Mouse (Mus musculus): ENCODE data around the gene Gm17334. TPM values are rescaled to one million over a fixed set of nuclear protein-coding genes. Genes with fewer than 3 reads are reported as not detected.
A peak's percentile ranks its signal among the peaks of the same experiment; 100 is the strongest.

Gene Gm17334
- polyA plus RNA-seq, 1 experiment from 2014 or later = not detected

GRCm38 (mm10) chr11:53745260-53745659 lies 27.7 kb downstream of the Gm17334 start:
- Histone ChIP-seq H3K36me3 (no peaks in the 10 kb centered on the region), H3K27ac (replicated peaks) (no peak overlapping the region), H3K27me3 (ENCODE audit: low read depth, poor library complexity, severe bottlenecking) (no peaks in the 10 kb centered on the region), H3K9me3 (replicated peaks) (no peaks in the 10 kb centered on the region), H3K4me1 (peaks cover 24% of the 10 kb centered on the region), H3K4me3 (no peak overlapping the region)
- no peak for DNase-seq (ENCODE audit: low spot score)
- WGBS = 91% methylated on average over 2 of the region's 2 CpGs

- no peaks in the 10 kb centered on the region for H3K9me3 ChIP-seq (replicated peaks)
- no peaks in the 10 kb centered on the region for H3K27me3 ChIP-seq (ENCODE audit: low read depth, poor library complexity, severe bottlenecking)
- DNase-seq (ENCODE audit: low spot score) = no peak
- 13% methylated on average over 5 of the region's 5 CpGs for WGBS
- no peak overlapping the region for H3K27ac ChIP-seq (replicated peaks)
- no peak overlapping the region for H3K4me3 ChIP-seq
- no peaks in the 10 kb centered on the region for H3K36me3 ChIP-seq
- H3K4me1 ChIP-seq = peaks cover 24% of the 10 kb centered on the region
Measured at GRCm38 (mm10) chr11:53742353-53742752, 30.6 kb downstream of the Gm17334 start.

- no peak overlapping the region for H3K27ac ChIP-seq (replicated peaks)
- no peak overlapping the region for H3K4me3 ChIP-seq
- H3K4me1 ChIP-seq = peaks cover 5% of the 10 kb centered on the region
- no peaks in the 10 kb centered on the region for H3K27me3 ChIP-seq (ENCODE audit: low read depth, poor library complexity, severe bottlenecking)
- no peaks in the 10 kb centered on the region for H3K36me3 ChIP-seq
- H3K9me3 ChIP-seq (replicated peaks) = no peaks in the 10 kb centered on the region
- WGBS = 52% methylated on average over 6 of the region's 6 CpGs
- peak; percentile 37 for DNase-seq (ENCODE audit: low spot score)
Measured at GRCm38 (mm10) chr11:53737573-53737946, 35.4 kb downstream of the Gm17334 start.

DNA sequence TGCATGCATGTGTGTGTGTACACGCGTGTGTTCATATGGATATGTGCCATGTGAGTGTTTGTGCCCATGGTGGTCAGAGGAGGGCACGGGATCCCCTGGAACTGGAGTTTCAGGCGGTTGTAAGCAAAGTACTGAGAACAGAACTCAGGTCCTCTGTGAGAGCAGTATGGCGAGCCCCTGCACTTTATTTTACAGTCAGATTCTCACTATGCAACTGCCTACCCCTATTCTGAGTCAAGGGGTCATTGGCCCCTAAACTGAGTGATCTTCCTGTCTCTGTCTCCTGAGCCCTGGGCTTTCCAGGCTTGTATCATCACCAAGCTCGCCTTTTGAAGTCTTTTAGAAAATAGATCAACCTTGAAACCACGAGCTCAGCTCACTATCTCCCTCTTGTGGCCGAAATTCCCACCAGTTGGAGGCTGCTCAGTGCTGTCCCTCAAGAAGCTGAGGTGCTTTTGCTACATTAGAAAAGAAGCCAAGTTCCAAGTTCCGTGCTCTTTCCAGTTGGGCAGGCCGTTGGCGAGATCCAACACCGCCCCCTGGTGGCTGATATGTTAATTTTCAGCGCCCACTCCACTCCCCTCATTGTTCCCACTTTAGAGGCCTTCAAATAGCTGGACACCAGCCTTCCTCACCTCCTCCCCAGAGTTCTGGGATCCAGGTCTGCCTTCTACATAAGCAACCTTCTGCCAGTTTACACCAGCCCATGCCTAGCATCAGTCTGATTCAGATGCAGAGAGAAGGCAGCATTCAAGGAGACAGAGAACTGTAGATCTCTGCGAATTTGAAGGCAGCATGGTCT lies 36.0 kb downstream of the Gm17334 start:
- peak; percentile 73 for DNase-seq (ENCODE audit: low spot score)
- H3K36me3 ChIP-seq = no peaks in the 10 kb centered on the region
- H3K4me1 ChIP-seq = no peaks in the 10 kb centered on the region
- no peaks in the 10 kb centered on the region for H3K27me3 ChIP-seq (ENCODE audit: low read depth, poor library complexity, severe bottlenecking)
- no peak overlapping the region for H3K27ac ChIP-seq (replicated peaks)
- 49% methylated on average over 14 of the region's 14 CpGs for WGBS
- H3K4me3 ChIP-seq = no peak overlapping the region
- H3K9me3 ChIP-seq (replicated peaks) = no peaks in the 10 kb centered on the region

DNA sequence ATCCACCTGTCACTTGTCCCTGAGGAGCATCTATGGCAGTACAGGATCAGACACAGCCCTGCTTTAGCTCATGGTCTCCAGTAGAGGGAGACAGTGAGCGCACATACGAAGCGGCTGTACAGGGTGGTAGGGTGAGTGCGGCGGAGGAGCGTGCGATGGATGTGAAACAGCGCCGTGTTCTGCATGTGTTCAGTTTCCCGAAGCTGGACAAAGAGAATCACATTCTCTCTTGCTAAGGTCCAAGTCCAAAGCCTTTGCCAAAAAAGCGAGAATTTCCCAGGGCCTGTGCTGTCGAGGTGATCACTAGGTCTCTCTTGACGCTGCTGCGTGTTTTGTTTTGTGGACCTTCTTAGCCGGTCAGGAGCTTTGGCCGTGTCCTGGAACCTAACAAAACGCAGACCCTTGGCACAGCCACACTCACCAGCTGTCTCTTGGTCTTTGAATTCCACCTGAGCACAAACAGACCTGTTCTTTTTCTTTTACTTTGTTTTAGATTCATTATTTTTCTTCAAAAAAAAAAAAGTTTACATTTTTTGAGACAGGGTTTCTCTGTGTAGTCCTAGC lies 37.2 kb downstream of the Gm17334 start:
- Histone ChIP-seq H3K36me3 (no peaks in the 10 kb centered on the region), H3K9me3 (replicated peaks) (no peaks in the 10 kb centered on the region), H3K27ac (replicated peaks) (0 out of 2 replicates have a peak overlapping the region, but pooled peaks have one; percentile 42), H3K4me1 (no peaks in the 10 kb centered on the region), H3K27me3 (ENCODE audit: low read depth, poor library complexity, severe bottlenecking) (no peaks in the 10 kb centered on the region), H3K4me3 (peak overlapping the region; percentile 33)
- peak; percentile 73 for DNase-seq (ENCODE audit: low spot score)
- 27% methylated on average over 17 of the region's 17 CpGs for WGBS

GRCm38 (mm10) chr11:53734970-53735681 lies 37.9 kb downstream of the Gm17334 start:
- Histone ChIP-seq H3K4me3 (no peak overlapping the region), H3K36me3 (no peaks in the 10 kb centered on the region), H3K27me3 (ENCODE audit: low read depth, poor library complexity, severe bottlenecking) (no peaks in the 10 kb centered on the region), H3K27ac (replicated peaks) (no peak overlapping the region), H3K4me1 (no peaks in the 10 kb centered on the region), H3K9me3 (replicated peaks) (no peaks in the 10 kb centered on the region)
- DNase-seq (ENCODE audit: low spot score) = no peak
- WGBS = 73% methylated on average over 18 of the region's 18 CpGs

DNA sequence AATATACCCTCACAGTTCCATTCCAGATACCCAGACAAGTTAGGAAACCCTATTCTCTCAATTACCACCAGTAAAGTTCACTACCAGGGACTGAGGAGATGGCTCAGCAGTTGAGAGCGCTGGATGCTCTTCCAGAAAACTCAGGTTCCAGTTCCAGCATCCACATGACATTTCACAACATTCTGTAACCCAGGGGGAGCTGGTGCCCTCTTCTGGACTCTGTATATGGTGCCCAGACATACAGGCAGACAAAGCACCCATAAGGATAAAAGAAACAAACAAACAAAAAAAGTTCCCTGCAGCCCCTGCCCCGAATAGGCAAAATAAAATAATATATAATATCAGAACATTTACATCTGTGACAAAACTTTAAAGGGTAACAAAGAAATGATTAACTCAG lies 38.6 kb downstream of the Gm17334 start:
- Histone ChIP-seq H3K4me1 (no peaks in the 10 kb centered on the region), H3K4me3 (no peak overlapping the region), H3K27me3 (ENCODE audit: low read depth, poor library complexity, severe bottlenecking) (no peaks in the 10 kb centered on the region), H3K36me3 (no peaks in the 10 kb centered on the region), H3K9me3 (replicated peaks) (no peaks in the 10 kb centered on the region), H3K27ac (replicated peaks) (no peak overlapping the region)
- no peak for DNase-seq (ENCODE audit: low spot score)
- WGBS = 84% methylated on average over 2 of the region's 2 CpGs

DNA sequence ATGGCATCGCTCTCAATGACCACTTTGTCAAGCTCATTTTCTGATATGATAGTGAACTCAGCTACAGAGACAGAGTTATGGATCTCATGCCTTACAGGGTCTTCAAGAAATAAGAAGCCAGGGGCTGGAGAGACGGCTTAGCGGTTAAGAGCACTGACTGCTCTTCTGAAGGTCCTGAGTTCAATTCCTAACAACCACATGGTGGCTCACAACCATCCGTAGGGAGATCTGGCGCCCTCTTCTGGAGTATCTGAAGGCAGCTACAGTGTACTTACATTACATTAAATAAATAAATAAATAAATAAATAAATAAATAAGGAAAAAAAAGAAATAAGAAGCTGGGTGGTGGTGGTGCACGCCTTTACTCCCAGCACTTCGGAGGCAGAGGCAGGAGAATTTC lies 39.2 kb downstream of the Gm17334 start:
- no peaks in the 10 kb centered on the region for H3K9me3 ChIP-seq (replicated peaks)
- no peak overlapping the region for H3K27ac ChIP-seq (replicated peaks)
- WGBS = 89% methylated on average over 7 of the region's 7 CpGs
- no peaks in the 10 kb centered on the region for H3K36me3 ChIP-seq
- H3K27me3 ChIP-seq (ENCODE audit: low read depth, poor library complexity, severe bottlenecking) = no peaks in the 10 kb centered on the region
- H3K4me3 ChIP-seq = no peak overlapping the region
- no peaks in the 10 kb centered on the region for H3K4me1 ChIP-seq
- no peak for DNase-seq (ENCODE audit: low spot score)

GRCm38 (mm10) chr11:53732244-53732643 lies 40.7 kb downstream of the Gm17334 start:
- no peak for DNase-seq (ENCODE audit: low spot score)
- H3K36me3 ChIP-seq = no peaks in the 10 kb centered on the region
- no peak overlapping the region for H3K4me3 ChIP-seq
- no peak overlapping the region for H3K27ac ChIP-seq (replicated peaks)
- no peaks in the 10 kb centered on the region for H3K27me3 ChIP-seq (ENCODE audit: low read depth, poor library complexity, severe bottlenecking)
- 93% methylated on average over 8 of the region's 8 CpGs for WGBS
- no peaks in the 10 kb centered on the region for H3K9me3 ChIP-seq (replicated peaks)
- no peaks in the 10 kb centered on the region for H3K4me1 ChIP-seq

- Histone ChIP-seq H3K27me3 (ENCODE audit: low read depth, poor library complexity, severe bottlenecking) (no peaks in the 10 kb centered on the region), H3K4me3 (no peak overlapping the region), H3K9me3 (replicated peaks) (no peaks in the 10 kb centered on the region), H3K36me3 (no peaks in the 10 kb centered on the region), H3K27ac (replicated peaks) (no peak overlapping the region), H3K4me1 (no peaks in the 10 kb centered on the region)
- no peak for DNase-seq (ENCODE audit: low spot score)
- WGBS = 96% methylated on average over 7 of the region's 7 CpGs
Measured at GRCm38 (mm10) chr11:53731457-53731856, 41.5 kb downstream of the Gm17334 start.

Small RNAs within 50 kb of the gene (microRNA-seq; reads per million reads assigned to microRNA genes)
- gene Mir7671 = not detected

Other genes starting within 250 kb of the Gm17334 start
- gene Kif3a, start 205.8 kb downstream of the Gm17334 start, polyA plus RNA-seq (2016; fragmentation: Nextera tagmentation; extraction: Ambion mirVana) = 77.3 and 94.6 TPM in 2 replicates
- gene Il4, start 154.5 kb downstream of the Gm17334 start, polyA plus RNA-seq (2016; fragmentation: Nextera tagmentation; extraction: Ambion mirVana) = 1.0 and 1.3 TPM in 2 replicates
- gene Il13, start 138.5 kb downstream of the Gm17334 start, polyA plus RNA-seq (2016; fragmentation: Nextera tagmentation; extraction: Ambion mirVana) = not detected in 2 replicates
- gene Rad50, start 65.9 kb downstream of the Gm17334 start, polyA plus RNA-seq (2016; fragmentation: Nextera tagmentation; extraction: Ambion mirVana) = 21.2 and 22.6 TPM in 2 replicates
- not detected in 2 replicates for gene Il5, start 52.4 kb downstream of the Gm17334 start, polyA plus RNA-seq (2016; fragmentation: Nextera tagmentation; extraction: Ambion mirVana)
- 3.6 and 3.8 TPM in 2 replicates for gene Irf1, start 3.2 kb downstream of the Gm17334 start, polyA plus RNA-seq (2016; fragmentation: Nextera tagmentation; extraction: Ambion mirVana)
- 0.22 TPM in 1 of 2 replicates, not detected in the other for gene Gm12216, start 86.1 kb upstream of the Gm17334 start, polyA plus RNA-seq (2016; fragmentation: Nextera tagmentation; extraction: Ambion mirVana)
- 7.2 and 7.7 TPM in 2 replicates for gene Slc22a5, start 118.5 kb upstream of the Gm17334 start, polyA plus RNA-seq (2016; fragmentation: Nextera tagmentation; extraction: Ambion mirVana)
- 2.4 and 2.9 TPM in 2 replicates for gene Slc22a21, start 207.1 kb upstream of the Gm17334 start, polyA plus RNA-seq (2016; fragmentation: Nextera tagmentation; extraction: Ambion mirVana)